Mouse (Mus musculus): ENCODE data around the gene Ubac2.
"Not testable (repeated sequence)": the region's sequence is repeated elsewhere in the genome, so short reads cannot be mapped to it uniquely, and the experiment has no call there.

The Ubac2 gene

DNA sequence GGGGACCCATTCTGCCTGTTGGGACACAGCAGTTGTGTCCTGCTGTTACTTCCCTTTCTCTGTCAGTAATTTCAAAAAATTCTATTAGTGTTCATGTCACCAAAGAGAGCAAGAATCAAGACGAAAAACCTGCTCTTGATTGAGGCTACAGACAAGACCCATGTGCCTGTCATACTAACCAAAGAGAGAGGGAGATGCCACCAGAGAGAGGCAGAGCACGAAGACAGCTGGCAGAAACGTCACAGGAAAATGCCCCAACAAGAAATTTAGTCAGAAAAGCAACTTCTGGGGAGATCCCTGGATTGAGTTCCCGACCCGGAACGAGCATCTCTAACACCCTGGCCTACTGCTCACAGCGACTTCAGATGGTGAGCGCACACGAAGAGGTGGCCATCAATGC, 170.4 kb downstream of the Ubac2 start:
- DNase-seq (ENCODE audit: low spot score): no peak

DNA sequence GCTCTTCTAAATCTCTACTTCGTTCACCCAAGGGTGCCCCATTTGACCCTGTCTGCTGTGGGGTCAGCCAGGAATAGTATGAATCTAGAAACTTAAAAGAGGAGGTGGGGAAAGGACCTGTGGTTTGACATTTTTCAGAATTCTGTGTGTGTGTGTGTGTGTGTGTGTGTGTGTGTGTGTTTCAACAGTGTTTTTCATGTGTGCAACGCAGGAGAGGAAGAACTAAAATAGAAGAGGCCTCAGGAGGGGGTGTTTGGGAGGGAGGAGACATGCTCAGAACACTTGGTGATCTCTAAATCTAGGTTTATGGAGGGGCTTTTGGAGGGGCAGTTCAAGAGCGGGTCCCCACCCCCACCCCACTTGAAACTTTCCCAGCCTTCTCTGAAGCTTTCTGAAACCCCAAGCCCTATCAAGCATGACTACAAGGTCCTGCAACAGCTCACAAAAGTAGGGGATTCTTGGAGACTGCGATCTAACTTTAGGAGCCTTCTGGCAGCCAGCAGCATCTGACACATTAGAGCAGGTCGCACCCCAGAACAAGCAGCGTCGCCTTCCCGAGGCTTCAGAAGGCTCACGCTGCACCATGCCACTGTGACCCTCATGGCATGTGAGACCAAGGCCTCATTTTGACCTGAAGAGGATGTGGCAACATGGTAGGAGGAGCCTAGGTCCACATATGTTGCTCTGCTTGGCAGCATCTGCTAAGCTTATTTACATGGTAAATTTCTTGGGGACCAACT, 174.6 kb downstream of the Ubac2 start:
- no peak for DNase-seq (ENCODE audit: low spot score)

DNA sequence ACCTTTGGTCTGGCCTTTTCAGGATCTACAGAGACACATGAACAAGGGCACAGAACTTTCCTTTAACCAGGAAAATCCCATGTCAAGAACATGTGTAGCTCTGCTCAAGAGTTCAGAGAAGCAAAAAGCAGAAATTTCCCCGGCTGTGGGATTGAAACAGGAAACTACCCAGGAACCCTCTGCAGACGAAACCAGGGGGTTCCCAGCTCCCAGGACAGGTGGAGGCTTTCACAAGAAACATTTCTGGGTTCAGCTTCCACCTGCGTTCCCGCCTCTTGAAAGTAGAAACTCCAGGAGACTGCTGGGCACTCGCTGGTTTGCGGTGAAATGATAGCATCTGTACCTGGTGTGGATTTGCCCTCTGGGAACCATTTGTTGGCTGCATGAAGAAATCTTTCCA, 178.5 kb downstream of the Ubac2 start:
- DNase-seq (ENCODE audit: low spot score): no peak

DNA sequence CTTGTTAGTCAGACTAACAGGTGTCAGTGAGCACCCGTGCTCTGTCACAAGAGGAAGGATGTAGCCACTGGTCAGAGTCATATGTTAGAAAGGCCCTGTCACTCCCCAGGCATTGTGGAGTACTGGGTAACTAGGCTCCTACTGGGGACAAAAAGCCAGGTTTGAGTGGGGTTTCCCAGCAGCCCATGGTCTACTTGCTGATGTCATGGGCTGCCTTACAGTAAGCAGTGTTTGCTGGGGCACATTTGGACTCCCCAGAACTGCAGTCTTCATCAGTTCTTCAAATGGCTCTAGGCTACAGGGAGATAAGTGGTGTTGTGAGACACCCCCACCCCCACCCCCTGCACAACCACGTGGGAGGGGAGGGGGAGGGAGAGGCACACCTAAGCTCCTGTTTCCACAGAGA, 179.5 kb downstream of the Ubac2 start:
- no peak for DNase-seq (ENCODE audit: low spot score)

DNA sequence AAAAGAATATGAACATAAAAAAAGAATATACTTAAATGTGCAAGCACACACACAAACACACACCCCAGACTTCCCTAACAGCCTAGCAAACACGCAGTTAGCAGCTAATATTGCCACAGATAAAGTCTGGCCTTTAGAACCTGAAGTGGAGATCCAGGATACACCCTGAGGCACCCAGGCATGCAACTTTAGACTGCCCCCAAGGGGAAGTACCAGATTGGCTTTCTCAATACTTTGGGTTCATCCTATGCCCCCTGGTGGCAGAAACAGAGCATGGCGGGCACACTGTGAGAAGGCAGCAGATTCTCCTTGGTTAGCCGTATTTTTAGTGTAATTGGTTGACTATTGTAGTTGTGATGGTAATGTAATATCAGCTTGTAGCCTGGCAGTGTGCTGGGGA, 182.2 kb downstream of the Ubac2 start:
- DNase-seq (ENCODE audit: low spot score): peak; percentile 58

DNA sequence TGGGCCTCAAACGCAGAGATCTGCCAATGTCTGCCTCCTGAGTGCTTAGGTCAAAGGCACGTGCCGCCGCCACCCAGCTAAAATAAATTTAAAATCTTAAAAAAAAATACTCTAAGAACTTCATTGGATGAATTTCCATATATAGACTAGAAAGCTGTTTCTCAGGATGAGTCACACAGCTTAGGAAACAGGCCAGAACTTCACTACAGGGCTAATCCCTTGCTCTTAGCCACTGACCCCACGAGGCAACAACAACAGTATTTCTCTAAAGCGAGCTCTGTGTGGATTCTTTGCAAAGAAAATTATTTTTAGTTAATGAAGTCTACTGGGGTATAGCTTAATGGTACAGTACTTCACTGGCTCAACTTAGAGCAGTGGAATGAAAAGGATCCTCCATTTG, 183.0 kb downstream of the Ubac2 start:
- DNase-seq (ENCODE audit: low spot score): no peak

DNA sequence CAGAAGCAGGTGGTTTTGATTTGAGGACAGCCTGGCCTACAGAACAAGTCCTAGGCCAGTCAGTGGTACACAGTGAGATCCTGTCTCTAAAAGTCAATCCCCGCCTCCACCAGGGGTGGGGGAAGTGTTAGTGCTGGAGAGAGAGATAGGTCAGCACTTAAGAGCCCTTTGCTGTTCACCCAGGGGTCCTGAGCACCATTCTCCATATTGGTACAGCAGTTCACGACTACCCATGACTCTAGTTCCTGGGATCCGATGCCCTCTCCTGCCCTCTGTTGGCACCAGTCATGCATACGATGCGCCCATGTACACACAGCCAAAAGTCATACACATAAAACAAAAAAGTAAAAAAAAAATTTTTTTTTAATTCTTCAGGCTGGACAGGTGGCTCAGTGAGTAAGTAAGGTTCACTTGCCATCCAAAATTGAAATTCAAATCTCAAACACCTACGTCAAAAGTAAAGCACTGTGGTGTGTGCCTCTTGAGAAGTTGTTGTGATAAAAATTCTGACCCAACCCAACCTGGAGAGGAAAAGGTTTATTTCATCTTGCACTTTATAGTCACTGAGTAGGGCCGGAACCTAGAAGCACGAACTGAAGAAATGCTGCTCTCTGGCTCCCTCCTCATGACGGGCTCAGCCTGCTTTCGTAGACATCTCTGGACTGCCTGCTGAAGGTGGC, 184.1 kb downstream of the Ubac2 start:
- DNase-seq (ENCODE audit: low spot score): no peak

DNA sequence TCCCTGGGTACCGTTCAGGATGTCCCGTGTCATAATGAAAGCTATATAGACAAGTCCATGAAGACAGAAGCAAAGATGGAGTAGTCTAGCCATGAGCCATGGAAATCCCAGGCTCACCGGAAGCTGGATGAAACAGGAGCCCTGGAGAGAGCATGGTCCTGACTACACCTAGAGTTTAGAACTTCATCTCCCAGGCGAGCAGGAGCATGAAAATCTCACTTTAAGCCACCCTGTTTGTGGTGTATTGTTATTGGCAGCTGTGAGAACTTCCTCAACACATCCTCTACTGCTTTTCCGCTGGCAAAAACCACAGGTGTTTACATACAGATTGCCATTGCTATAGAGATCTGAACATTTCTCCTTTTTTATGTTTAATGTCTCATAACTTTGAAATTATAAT, 185.2 kb downstream of the Ubac2 start:
- DNase-seq (ENCODE audit: low spot score): no peak

DNA sequence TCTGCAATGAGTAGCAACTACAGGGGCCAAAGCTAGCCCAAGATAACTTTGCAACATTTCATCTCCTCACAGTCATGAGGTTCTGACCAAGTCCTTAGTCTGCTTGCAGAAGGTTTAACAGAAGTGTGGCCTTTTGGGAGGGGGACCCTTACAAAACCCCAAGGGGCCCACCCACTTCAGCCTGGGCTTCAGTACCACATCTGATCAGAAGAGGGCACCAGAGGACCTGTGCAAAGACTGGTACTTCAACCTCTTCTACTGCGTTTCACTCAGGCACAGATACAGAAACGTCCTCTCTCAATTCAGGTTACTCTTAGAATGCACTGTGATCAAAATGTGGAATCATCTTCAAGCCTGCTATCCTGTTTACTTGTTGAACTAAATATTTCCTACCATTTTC, 186.1 kb downstream of the Ubac2 start:
- peak; percentile 56 for DNase-seq (ENCODE audit: low spot score)

DNA sequence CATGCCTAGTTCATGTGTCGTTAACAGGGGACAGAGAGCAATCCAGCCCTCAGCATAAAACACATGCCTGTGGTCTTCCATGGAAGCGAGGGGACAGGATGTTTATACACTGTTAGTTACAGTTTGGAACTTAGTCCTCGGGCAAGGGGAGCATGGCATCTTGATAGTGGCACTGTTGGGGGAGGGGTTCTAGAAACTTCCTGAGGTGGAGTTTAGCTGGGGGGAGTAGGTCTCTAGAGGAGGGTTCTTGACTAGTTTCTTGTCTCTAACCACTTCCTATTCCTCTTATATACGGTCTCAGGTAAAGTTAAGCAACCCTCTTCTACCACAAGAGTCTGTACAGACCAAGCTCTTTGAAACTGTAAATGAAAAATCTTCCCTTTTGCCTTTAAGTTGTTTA, 187.8 kb downstream of the Ubac2 start:
- no peak for DNase-seq (ENCODE audit: low spot score)

DNA sequence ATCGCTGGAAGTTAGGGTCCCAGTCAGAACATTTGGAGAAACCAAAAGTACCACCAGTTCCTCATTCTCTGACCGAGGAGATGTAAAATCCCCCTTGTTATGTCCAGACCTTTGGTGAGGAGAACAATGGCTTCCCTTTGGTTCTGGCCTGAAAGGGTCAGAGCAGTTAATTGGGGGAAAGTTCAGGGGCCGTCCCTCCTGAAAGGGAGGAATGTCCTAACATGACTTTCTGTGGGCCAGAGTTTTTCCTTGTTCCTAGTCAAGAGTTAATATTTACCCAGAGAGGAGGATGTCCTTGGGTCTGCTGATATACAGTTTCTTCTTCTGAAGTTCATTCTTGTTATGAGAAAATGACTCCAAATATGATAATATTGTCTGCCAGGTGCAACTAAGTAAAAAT, 189.6 kb downstream of the Ubac2 start:
- DNase-seq (ENCODE audit: low spot score): not testable (repeated sequence)

DNA sequence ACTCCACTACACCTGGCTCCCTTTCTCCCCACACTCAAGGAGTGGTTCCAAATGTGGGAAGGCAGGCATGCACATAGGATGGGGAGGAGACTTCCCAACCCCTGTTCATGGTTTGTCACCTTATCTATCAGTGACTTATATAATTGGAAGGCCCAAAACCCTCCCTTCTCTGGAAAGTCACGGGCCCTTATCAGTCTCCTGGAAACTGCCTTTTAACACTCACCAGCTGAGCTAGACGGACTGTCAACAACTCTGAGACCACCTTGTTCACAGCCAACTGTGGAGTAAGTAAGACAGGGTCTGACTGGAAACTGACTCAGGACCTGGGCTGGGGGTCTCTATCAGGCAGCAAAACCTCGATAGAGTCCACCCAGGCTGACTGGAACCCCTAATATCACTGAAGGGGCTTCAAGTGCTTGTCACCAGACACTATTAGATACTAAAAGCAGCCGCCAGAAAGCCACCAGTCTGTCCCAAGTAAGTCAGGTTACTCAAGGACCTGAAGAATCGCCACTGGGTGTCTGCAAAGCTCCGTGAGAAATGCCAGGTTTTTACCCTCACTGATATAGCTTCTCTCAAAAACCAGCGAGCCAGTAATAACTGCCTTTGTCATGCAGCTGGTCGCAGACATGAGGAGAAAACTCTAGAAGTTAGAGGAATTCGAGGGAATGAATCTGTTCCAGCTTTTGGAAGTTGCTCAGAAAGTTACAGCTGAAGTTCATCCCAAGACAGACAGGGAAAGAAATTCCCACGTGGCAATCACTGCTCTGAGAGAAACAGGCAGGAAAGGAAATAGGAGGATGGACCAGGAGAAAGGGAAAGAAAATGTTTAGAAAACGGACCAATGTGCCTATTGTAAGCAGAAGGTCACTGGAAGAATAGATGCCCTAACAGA, 190.6 kb downstream of the Ubac2 start:
- DNase-seq (ENCODE audit: low spot score): no peak

DNA sequence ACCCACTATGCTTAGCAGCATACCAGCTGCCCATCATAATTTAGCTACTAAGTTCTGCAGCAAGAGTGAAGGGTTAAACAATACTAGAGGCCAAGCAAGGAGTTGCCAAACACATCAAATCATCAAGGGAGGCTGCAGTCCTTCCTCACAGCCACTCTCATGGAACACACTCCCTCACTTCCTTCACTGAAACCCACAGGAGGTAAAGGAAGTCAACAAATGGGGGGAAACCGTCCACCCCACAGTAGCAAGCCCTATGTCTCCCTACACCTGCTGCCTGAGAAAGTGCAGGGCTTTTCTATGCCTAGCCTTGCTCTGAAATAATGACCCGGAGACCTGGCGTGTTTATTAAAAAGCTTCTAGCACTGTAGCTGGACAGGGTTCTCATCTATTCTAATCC, 191.5 kb downstream of the Ubac2 start:
- no peak for DNase-seq (ENCODE audit: low spot score)
